Mouse (Mus musculus): ENCODE data around the gene Avl9.

Avl9 gene

GRCm38 (mm10) chr6:56794834-56795233 is 80.1 kb downstream of the Avl9 start:
- DNase-seq (ENCODE audit: low spot score) = no peak

- DNase-seq (ENCODE audit: low spot score) = no peak
Observed at GRCm38 (mm10) chr6:56796232-56796631, 81.5 kb downstream of the Avl9 start.

GRCm38 (mm10) chr6:56796668-56797141 is 82.0 kb downstream of the Avl9 start:
- peak; percentile 63 for DNase-seq (ENCODE audit: low spot score)

GRCm38 (mm10) chr6:56797311-56798151 is 82.8 kb downstream of the Avl9 start, which contains the start of gene Kbtbd2:
Kbtbd2 (minus strand) TSS chr6:56797813.
- DNase-seq (ENCODE audit: low spot score) = peak; percentile 95

- no peak for DNase-seq (ENCODE audit: low spot score)
Observed at GRCm38 (mm10) chr6:56798152-56798465, 83.4 kb downstream of the Avl9 start.

- DNase-seq (ENCODE audit: low spot score) = no peak
Observed at GRCm38 (mm10) chr6:56805026-56805425, 90.3 kb downstream of the Avl9 start.

GRCm38 (mm10) chr6:56806195-56806594 is 91.5 kb downstream of the Avl9 start:
- DNase-seq (ENCODE audit: low spot score) = no peak

- peak; percentile 81 for DNase-seq (ENCODE audit: low spot score)
Observed at GRCm38 (mm10) chr6:56808656-56809055, 94.0 kb downstream of the Avl9 start.
